Mouse (Mus musculus) granulocyte monocyte progenitor cell, adult 5-6 weeks (primary cell): Measurements from ENCODE around the gene Icam5. TPM values are rescaled to one million over a fixed set of nuclear protein-coding genes. Genes with fewer than 3 reads are reported as not detected.
"Not testable (repeated sequence)": the region's sequence is repeated elsewhere in the genome, so short reads cannot be mapped to it uniquely, and the experiment has no call there.

Source experiments
- ATAC-seq: replicated peaks from 2 replicates; pipeline ENCODE4 v1.8.0; 2016; ENCODE audit warnings: mild to moderate bottlenecking, moderate TSS enrichment, inconsistent platforms; ENCODE audit not compliant: poor library complexity, severe bottlenecking
- total RNA-seq, 2 experiments: library from RNA; stranded (forward) in 1 of 2; stranded (reverse) in 1 of 2; fragments of 200-712, 200-1000 nt in 1 of 2; fragments of >200 nt in 1 of 2; fragmentation: Nextera tagmentation in 1 of 2; gene quantifications; 2 replicates each; pipeline ENCODE4 v1.2.3; 2014 to 2017

The Icam5 gene
- total RNA-seq, 2 experiments from 2014 or later, result not detected

DNA sequence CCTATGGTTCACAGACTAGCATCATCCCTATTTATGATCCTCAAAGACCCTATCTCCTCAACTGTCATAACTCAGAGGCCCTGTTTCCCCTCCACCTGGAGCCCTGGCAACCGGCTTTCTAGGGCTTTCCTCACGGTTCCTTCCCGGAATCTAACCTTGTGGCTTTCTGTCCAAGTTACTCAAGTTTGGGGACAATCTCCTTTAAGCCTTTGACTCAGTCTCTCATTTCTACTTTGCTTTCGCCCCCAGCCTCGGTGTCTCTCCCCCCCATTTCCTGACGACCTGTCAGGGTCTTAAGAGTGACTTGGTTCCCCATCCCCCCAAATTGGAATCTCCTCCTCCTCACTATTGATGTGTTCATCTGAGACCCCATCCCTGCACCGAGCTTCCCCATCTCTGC lies 618 bp downstream of the Icam5 start:
- no peak for ATAC-seq

DNA sequence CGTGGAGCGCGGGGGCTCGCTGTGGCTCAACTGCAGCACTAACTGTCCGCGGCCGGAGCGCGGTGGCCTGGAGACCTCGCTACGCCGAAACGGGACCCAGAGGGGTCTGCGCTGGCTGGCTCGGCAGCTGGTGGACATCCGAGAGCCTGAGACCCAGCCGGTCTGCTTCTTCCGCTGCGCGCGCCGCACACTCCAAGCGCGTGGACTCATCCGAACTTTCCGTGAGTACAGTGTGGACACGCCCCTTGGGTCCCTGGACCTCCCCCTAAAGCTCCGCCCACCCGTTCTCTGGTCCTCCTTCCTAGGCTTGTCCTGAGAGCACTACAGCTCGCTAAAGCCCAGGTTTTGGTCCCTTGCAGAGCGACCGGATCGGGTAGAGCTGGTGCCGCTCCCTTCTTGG lies 1.3 kb downstream of the Icam5 start:
- ATAC-seq, result peak; percentile 28

DNA sequence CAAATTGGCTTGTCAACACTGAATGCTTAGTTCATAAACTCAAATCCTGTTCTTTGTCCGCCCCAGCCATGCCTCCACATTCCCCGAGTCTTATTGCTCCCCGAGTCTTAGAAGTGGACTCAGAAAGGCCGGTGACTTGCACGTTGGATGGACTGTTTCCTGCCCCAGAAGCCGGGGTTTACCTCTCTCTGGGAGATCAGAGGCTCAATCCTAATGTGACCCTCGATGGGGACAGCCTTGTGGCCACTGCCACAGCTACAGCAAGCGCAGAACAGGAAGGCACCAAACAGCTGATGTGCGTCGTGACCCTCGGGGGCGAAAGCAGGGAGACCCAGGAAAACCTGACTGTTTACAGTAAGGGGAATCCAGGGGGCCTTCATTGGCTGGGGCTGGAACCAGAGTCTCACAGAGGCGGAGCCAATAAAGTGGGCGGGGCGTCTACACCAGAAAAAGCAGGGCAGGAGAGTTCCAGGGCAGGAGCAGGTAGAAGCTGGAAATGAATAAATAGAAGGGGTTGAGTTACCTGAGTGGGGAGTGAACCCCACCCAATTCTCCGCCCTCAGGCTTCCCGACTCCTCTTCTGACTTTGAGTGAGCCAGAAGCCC lies 2.7 kb downstream of the Icam5 start:
- no peak for ATAC-seq

DNA sequence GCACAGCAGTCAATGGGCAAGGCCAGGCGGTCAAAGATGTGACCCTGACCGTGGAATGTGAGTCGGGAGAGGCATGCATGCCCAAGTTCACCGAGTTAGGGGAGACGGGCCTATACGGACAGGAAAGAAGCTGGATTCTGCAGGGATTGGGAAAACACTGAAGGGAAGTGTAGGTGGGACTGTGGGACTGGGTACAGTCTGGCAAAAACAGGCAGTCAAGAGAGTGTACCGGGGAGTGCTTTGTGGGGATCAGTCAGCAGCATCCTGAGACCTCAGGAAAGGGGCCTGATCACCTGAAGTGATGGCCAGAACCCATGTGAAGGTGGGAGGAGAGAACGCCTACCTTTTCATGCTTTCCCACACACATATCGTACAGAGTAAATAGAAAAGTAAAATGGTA lies 3.7 kb downstream of the Icam5 start:
- ATAC-seq, result no peak

DNA sequence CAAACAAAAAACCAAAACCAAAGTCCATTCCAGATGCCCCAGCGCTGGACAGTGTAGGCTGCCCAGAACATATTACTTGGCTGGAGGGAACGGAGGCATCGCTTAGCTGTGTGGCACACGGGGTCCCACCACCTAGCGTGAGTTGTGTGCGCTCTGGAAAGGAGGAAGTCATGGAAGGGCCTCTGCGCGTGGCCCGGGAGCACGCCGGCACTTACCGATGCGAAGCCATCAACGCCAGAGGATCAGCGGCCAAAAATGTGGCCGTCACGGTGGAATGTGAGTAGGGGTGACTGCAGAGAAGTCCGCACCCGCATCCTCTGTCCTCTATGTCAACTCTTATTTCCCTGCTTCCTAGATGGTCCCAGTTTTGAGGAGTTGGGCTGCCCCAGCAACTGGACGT lies 4.3 kb downstream of the Icam5 start:
- 0 out of 2 replicates have a peak, but pooled peaks have one; percentile 20 for ATAC-seq

DNA sequence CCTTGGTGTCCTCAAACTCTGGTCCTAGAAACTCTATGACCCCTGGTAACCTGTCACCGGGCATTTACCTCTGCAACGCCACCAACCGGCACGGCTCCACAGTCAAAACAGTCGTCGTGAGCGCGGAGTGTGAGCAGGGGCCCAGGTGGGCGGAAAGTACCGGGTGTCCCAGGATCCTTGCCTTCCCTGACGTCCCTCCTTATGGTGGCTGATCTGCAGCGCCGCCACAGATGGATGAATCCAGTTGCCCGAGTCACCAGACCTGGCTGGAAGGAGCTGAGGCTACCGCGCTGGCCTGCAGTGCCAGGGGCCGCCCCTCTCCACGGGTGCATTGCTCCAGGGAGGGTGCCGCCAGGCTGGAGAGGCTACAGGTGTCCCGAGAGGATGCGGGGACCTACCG lies 4.8 kb downstream of the Icam5 start:
- ATAC-seq, result no peak

DNA sequence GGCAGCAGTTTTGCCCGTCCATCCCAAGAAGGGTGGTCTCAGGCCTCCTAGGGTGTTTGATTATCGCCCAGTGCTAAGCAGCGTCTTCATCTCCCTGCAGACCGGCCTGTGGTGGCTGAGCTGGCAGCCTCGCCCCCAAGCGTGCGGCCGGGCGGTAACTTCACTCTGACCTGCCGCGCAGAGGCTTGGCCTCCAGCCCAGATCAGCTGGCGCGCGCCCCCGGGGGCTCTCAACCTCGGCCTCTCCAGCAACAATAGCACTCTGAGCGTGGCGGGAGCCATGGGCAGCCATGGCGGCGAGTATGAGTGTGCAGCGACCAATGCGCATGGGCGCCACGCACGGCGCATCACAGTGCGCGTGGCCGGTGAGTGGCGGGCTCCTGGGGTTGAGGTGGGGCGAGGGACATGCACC lies 5.6 kb downstream of the Icam5 start:
- peak; percentile 4; the same call in 1 of the 2 replicates for ATAC-seq

DNA sequence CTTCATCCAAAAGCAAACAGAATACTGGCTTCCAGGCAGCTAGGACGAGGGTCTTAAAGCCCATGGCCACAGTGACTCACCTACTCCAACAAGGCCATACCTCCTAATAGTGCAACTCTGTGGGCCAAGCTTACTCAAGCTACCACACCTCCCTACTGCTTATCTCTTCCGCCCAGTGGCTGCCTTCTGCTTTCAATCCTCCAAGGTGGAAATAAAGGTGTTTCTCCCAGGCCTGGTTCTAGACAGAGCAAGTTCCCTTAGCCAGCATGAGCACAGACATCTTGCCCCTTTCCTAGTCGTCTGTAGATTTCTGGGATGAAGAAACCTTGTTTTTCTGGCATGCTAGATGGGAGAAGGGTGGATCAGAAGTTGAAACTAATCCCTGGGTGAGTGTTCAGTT lies 7.9 kb downstream of the Icam5 start:
- ATAC-seq, result no peak

DNA sequence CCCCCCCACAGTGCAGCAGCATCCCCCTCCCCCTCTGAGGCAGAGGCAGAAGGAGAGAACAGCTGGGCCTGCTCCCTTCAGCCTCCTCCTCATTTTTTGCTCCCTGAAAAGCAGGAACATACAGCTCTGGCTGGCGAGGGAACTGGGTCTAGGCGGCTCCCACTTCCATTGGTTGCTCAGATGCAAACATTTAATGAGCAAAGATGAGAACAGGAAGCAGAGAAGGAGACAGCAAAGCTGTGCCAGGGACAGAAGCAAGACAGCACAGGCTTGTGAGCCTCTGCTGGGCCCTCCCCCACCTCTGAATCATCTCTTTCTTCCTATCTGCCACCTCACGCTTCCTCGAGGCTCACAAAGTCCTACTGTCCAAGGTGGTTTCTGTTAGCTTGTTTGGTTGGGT lies 9.4 kb downstream of the Icam5 start:
- no peak for ATAC-seq

DNA sequence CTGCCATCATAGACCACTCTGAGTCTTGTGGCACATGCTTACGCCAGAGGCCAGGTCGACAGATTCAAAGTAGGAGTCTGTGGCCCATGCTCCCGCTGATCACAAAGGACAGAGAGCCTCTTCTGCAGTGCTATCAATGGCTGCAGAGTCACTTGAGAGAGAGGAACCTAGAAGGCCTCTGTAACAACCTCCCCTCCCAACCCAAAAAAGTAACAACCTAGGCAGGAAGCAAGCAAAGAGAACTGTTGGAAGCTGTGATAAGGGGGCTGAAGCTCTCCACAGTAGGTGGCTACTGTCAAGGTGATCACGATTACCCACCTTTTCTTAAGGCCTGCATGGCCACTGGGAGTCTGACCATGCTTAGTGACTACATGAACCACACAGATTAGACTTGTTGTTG lies 11.7 kb downstream of the Icam5 start:
- no peak for ATAC-seq

DNA sequence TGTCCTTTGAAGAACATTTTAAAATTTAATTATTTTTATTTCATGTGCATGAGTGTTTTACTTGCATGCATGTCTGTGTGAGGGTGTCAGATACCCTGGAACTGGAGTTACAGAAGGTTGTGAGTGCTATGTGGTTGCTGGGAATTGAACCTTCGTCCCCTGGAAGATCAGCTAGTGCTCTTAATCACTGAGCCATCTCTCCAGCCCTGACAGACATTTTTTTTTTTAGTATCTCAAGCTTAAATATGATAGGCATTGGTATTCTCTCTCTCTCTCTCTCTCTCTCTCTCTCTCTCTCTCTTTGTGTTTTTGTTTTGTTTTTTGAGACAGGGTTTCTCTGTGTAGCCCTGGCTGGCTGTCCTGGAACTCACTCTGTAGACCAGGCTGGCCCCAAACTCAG lies 12.9 kb downstream of the Icam5 start:
- not testable (repeated sequence) for ATAC-seq

DNA sequence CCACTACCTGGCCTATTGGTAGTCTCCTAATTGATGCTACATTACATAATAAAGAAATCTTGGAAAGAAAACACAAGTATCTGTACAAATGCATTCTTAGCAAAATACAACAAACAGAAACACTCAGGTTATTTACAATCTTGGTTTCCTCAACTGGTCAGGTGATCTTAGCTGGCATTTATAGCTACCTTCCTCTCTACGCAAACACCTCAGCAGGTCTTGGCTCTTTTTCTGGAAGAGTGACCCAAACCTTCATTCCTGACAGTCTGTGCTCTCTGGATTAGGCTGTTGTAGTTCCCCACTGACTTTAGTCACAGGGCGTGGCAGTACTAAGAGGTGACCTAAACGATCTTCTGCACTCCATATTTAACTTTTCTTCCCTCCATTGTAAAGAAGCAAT lies 13.4 kb downstream of the Icam5 start:
- ATAC-seq, result no peak

DNA sequence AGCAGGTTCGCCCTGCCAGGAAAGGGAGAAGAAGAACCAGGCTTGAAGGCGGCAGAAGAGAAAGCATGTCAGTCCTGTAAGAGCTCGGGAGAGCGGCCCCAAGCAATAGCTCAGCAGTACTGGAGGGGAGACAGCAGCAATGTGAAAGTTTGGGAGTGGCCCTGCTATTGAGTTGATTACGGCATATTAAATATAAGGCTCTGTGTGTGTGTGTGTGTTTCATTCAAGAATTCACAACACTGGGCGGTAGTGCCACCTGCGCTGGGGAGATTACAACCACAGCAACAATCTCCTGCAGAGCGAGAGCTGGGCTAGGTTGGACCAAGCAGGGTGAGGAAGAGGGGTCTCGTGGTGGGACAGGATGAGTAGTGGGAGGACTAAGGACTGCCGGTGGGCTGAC lies 19.7 kb downstream of the Icam5 start:
- ATAC-seq, result no peak

DNA sequence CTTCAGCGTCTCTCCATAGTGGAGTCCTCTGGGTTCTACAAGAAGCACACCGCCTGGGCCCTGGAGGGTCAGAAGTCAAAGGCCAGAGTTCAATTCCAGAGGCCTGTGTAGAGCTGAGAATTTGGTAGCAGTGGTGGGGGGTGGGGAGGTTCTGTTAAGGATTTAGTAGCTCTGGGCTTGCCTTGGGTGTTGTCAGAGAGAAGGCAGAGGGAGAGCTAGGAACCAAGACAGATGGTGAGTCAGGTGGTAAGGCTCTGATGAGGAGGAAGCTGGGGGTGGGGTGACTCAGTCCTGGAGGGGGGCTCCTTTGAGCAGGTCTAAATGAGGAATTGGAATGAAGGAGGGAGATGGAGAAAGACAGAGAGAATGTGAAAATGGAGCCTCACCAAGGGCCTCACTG lies 31.1 kb downstream of the Icam5 start:
- ATAC-seq, result no peak

DNA sequence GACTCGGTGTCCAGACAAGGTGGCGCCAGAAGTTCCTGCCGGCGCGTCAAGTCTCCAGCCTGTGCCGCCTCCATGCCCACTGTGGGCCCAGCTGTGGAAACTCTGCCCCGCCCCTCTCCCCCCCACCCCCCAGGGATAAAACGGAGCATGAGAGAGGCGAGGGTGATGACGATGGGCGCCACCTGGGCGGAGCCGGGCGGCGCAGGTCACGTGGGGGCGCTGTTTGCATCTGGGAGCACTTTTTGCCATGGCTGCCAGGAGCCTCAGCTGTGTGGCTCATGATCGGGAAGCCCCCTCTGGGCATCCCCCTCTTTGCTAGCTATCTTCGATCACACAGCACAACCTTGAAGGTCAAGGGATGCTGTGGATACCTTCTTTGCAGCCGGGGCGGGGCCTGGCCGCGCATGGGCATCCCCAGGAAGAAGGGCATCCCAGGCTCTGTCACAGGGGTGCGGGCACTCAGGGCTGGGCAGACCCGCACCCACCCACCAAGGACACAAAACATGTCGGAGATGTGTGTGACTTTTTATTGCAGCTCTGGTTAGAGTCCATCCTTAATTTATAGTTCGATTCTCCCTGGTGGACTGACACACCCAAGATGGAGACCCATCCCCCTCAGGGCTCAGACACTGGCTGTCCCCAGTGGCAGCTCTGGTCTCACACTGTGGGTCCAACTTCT lies 35.3 kb downstream of the Icam5 start, which contains the start of gene Zglp1:
Gene Zglp1 (minus strand): TSS at position 88 of the 679 bp plus-strand sequence.
- ATAC-seq, result no peak; the same call in 1 of the 2 replicates

DNA sequence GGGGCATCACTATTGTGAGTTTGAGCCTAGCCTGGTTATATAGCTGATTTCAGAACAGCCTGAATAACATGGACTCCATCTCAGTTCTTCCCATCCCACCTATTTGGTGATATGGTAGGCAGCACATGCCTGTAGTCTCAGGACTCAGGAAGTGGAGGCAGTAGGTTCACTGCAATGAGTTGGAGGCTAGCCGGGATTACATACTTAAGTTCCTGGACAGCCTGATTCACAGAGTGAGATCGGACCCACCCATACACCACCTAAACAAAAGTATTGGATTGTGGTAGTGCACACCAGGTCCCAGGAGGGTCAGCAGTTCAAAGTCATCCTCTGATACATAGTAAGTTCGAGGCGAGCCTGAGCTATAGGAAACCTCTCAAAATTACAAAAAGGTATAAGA lies 40.8 kb downstream of the Icam5 start:
- ATAC-seq, result no peak

DNA sequence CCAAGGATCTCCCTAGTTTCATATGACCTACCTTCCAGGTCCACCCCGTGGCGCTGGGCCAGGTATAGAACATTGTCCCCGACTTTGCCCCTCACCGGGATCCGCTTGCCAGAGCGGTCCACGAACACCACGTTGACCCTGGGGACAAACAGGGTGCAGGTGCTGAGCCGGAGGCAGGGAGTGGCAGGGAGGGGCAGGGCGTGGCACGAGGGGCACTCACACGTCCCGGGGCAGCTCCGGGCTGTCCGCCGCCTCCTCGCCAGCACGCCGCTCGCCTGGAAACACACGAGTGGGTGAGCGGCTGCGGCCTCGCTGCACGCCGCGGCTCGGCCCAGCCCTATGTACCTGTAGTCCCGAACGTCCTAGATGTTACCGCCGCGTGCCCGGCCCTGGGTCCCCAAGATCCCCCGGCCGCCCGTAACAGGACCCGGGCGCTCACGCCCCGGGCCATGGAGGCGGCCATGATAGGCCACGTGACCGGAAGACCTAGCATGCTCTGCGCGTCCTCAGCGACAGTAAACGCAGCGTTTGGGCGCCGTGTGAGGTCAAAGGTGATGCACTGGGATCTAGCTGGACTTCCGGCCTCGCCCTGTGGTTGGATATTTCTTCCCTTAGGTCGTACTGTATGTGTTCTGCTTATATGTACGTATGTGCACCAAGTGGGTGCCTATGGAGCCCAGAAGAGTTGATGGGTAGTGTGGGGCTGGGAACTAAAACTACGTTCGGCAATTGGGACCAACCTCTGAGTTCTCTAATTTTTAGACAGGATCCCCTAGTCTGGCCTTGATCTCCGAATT lies 41.4 kb downstream of the Icam5 start, which contains the start of the genes Gm49373 and Fdx1l:
Gene Gm49373 (minus strand): TSS at position 53 of the 797 bp plus-strand sequence.
Gene Fdx1l (minus strand): TSS at position 571 of the 797 bp plus-strand sequence.
- ATAC-seq, result peak; percentile 91

DNA sequence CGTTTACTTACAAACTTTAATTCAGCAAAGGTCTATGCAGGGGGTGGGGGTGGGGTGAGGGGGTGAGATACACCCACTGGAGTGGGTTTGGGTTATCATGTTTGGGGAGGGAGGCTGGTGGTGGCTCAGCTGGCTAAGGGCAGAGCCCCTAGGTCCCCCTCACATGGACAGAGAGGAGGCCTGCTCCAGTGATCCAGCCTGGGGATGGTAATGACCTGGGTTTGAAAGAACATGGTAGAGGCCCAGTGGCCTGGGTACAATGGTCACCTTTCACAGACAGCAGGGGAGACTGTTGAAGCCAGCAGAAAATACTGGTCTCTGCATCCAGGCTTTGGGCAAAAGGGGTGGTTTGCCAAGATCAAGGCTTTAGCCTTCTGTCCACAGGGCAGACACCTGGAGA lies 42.3 kb downstream of the Icam5 start:
- no peak for ATAC-seq

DNA sequence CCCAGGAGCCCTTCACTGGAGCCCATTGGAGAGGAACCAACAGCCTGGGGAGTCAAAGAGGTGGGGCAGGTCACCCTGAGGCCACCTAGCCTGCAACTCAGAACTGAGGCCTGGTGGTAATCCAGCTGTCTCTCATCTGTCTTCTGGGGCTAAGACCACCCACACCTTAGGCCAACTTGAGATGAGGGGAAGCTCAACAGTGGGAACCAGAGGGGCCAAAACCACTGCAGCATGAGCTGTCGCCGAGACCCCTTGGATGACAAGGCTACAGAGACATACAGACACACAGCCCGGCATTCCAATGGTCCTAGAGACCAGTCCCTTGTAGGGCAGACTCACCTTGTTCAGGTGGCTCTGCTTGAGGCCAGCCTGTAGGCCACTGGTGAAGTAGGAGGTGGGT lies 43.8 kb downstream of the Icam5 start:
- no peak for ATAC-seq

DNA sequence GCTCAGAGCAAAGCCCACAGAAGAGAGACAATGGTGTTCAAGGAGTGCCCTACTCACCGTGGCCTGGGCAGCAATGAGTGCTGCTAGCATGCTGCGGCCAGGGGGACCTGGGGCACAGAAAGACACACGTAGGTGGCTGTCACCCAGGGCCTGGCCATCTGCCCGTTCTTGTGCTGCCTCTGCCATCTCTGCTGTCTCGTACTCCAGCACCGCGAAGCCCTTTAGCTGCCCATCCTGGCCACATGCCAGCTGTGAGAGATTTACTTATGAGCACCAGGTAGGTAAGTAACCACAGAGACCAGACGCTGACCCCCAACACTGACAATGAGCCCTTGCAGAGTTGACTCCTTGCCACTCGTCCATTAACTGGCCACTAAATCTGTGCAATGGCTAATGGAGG lies 49.3 kb downstream of the Icam5 start:
- ATAC-seq, result no peak

DNA sequence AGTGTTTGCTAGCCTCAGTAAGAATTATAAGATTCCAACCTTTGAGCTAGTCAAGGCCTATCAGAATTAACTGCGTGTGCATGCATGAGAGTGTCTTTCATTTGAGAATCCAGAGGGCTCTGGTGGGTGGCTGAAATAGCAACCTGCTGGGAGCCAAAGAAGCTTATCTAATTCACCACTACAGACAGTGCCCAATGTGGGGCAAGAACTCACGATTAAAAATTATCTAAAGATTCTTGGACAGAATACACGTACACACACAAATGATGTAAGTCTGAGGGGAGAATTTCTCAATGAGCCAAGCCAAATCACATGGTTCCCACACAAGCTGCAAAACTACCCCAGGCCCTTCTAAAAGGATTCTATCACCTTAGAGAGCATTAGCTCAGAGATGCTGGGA lies 51.5 kb downstream of the Icam5 start:
- ATAC-seq, result no peak
